Mouse (Mus musculus) lung, adult 2 months (tissue): ENCODE measurements at regions not wholly inside any gene's neighbourhood (a gene's known extent, or its start where the extent isn't known, plus 50 kb on each side); places are given as distances from the start of the nearest gene placed in this dataset.

ENCODE experiments used
- DNase-seq: peaks from one replicate; pipeline ENCODE4 v3.0.0; 2022
- H3K4me1 ChIP-seq: fragments of 200-500 bp; 2 replicates; pipeline ENCODE4 v1.6.1; 2011; ENCODE audit warnings: low read length; ENCODE audit not compliant: control insufficient read depth, insufficient read depth
- H3K4me3 ChIP-seq: fragments of 200-500 bp; replicated peaks from 2 replicates; pipeline ENCODE3; 2011; ENCODE audit warnings: low read depth, mild to moderate bottlenecking, control low read depth, low read length; ENCODE audit errors: extremely low read depth
- CTCF ChIP-seq: fragments of 200-500 bp; IDR thresholded peaks from 2 replicates; pipeline ENCODE4 v1.5.1; 2011; ENCODE audit warnings: mild to moderate bottlenecking, low read length, control low read depth; ENCODE audit not compliant: insufficient read depth
- POLR2A ChIP-seq: fragments of 200-500 bp; IDR thresholded peaks from 2 replicates; pipeline ENCODE4 v1.6.1; 2011; ENCODE audit warnings: low read depth, mild to moderate bottlenecking, control low read depth, low read length, borderline replicate concordance; ENCODE audit errors: extremely low read depth
- WGBS: fragments of 180-500 bp; shearing (Covaris S2); methylation state at CpG from one replicate; pipeline ENCODE4 v1.1.7; 2018; 5-methylcytosine and 5-hydroxymethylcytosine counted together

GRCm38 (mm10) chr8:128559004-128559662 is 126.3 kb upstream of the Itgb1 start:
- 96% methylated on average over 1 of the region's 1 CpGs for WGBS
- H3K4me1 ChIP-seq = no peaks in the 10 kb centered on the region; the same call in none of the 2 replicates
- H3K4me3 ChIP-seq = no peak overlapping the region
- DNase-seq = no peak
- no peak for TF ChIP-seq CTCF
- no peak for TF ChIP-seq POLR2A

GRCm38 (mm10) chr8:128560418-128560817 is 125.0 kb upstream of the Itgb1 start:
- no peak overlapping the region for H3K4me3 ChIP-seq
- DNase-seq = no peak
- TF ChIP-seq CTCF (no peak), POLR2A (no peak)
- H3K4me1 ChIP-seq = no peaks in the 10 kb centered on the region; the same call in none of the 2 replicates
- 47% methylated on average over 2 of the region's 2 CpGs for WGBS

GRCm38 (mm10) chr8:128561016-128561415 is 124.4 kb upstream of the Itgb1 start:
- no peak for DNase-seq
- no peak overlapping the region for H3K4me3 ChIP-seq
- H3K4me1 ChIP-seq = no peaks in the 10 kb centered on the region; the same call in none of the 2 replicates
- no peak for TF ChIP-seq CTCF
- TF ChIP-seq POLR2A = no peak
- 73% methylated on average over 1 of the region's 1 CpGs for WGBS

- no peak for DNase-seq
- H3K4me1 ChIP-seq = no peaks in the 10 kb centered on the region; the same call in none of the 2 replicates
- TF ChIP-seq POLR2A = no peak
- TF ChIP-seq CTCF = no peak
- WGBS = 23% methylated on average over 3 of the region's 3 CpGs
- H3K4me3 ChIP-seq = no peak overlapping the region
These were observed 122.8 kb upstream of the Itgb1 start for GRCm38 (mm10) chr8:128562625-128563024.

GRCm38 (mm10) chr8:128563744-128564143 is 121.7 kb upstream of the Itgb1 start:
- 64% methylated on average over 3 of the region's 3 CpGs for WGBS
- no peak overlapping the region for H3K4me3 ChIP-seq
- H3K4me1 ChIP-seq = no peaks in the 10 kb centered on the region; the same call in none of the 2 replicates
- DNase-seq = no peak
- TF ChIP-seq POLR2A = no peak
- TF ChIP-seq CTCF = no peak

GRCm38 (mm10) chr8:128572291-128572690 is 113.2 kb upstream of the Itgb1 start:
- no peak for TF ChIP-seq POLR2A
- TF ChIP-seq CTCF = no peak
- DNase-seq = no peak
- H3K4me3 ChIP-seq = no peak overlapping the region
- no peaks in the 10 kb centered on the region for H3K4me1 ChIP-seq

GRCm38 (mm10) chr8:128594114-128594513 is 91.3 kb upstream of the Itgb1 start:
- TF ChIP-seq CTCF (no peak), POLR2A (no peak)
- no peak for DNase-seq
- WGBS = 43% methylated on average over 2 of the region's 2 CpGs
- Histone ChIP-seq H3K4me3 (no peak overlapping the region), H3K4me1 (no peaks in the 10 kb centered on the region; the same call in 1 of the 2 replicates)

GRCm38 (mm10) chr8:128594780-128595179 is 90.7 kb upstream of the Itgb1 start:
- DNase-seq = peak; percentile 3
- WGBS = 26% methylated on average over 1 of the region's 1 CpGs
- TF ChIP-seq POLR2A (no peak), CTCF (no peak)
- Histone ChIP-seq H3K4me1 (no peaks in the 10 kb centered on the region; the same call in 1 of the 2 replicates), H3K4me3 (no peak overlapping the region)

GRCm38 (mm10) chr8:128605588-128605987 is 79.9 kb upstream of the Itgb1 start:
- Histone ChIP-seq H3K4me3 (no peak overlapping the region), H3K4me1 (no peaks in the 10 kb centered on the region)
- DNase-seq = no peak
- no peak for TF ChIP-seq CTCF
- TF ChIP-seq POLR2A = no peak
- WGBS = 67% methylated on average over 3 of the region's 3 CpGs

GRCm38 (mm10) chr8:128608876-128609275 is 76.6 kb upstream of the Itgb1 start:
- no peak for TF ChIP-seq POLR2A
- TF ChIP-seq CTCF = no peak
- DNase-seq = no peak
- Histone ChIP-seq H3K4me1 (no peaks in the 10 kb centered on the region), H3K4me3 (no peak overlapping the region)
- WGBS = 77% methylated on average over 2 of the region's 2 CpGs
